Mouse (Mus musculus): ENCODE data around the gene Tdrd7. TPM values are rescaled to one million over a fixed set of nuclear protein-coding genes. Genes with fewer than 3 reads are reported as not detected.
A peak's percentile ranks its signal among the peaks of the same experiment; 100 is the strongest.

The Tdrd7 gene
- polyA plus RNA-seq, 1 experiment from 2014 or later, result 22.3 TPM

- no peak for ATAC-seq (ENCODE audit: insufficient number of reproducible peaks, low FRiP score)
Observed at GRCm38 (mm10) chr4:45976931-45977667, 12.0 kb downstream of the Tdrd7 start.

GRCm38 (mm10) chr4:45979916-45980315 is 14.8 kb downstream of the Tdrd7 start:
- no peak for ATAC-seq (ENCODE audit: insufficient number of reproducible peaks, low FRiP score)
- no peaks in the 10 kb centered on the region for H3K36me3 ChIP-seq
- H3K4me1 ChIP-seq (replicated peaks), result peaks cover 5% of the 10 kb centered on the region; the same call in 1 of the 2 replicates
- H3K4me3 ChIP-seq, result no peak overlapping the region
- no peaks in the 10 kb centered on the region for H3K27me3 ChIP-seq (replicated peaks)
- 50% methylated on average over 2 of the region's 2 CpGs for WGBS
- H3K9ac ChIP-seq, result no peak overlapping the region
- no peak overlapping the region for H3K4me2 ChIP-seq
- H3K27ac ChIP-seq (ENCODE audit: poor library complexity, severe bottlenecking), result no peak overlapping the region
- no peaks in the 10 kb centered on the region for H3K9me3 ChIP-seq (replicated peaks)

More at GRCm38 (mm10) chr4:45976931-45977667, 12.0 kb downstream of the Tdrd7 start:
- Histone ChIP-seq H3K27me3 (replicated peaks) (no peaks in the 10 kb centered on the region), H3K4me3 (no peak overlapping the region), H3K9me3 (replicated peaks) (no peaks in the 10 kb centered on the region), H3K4me1 (replicated peaks) (peaks cover 13% of the 10 kb centered on the region), H3K27ac (ENCODE audit: poor library complexity, severe bottlenecking) (no peak overlapping the region), H3K9ac (no peak overlapping the region), H3K4me2 (no peak overlapping the region), H3K36me3 (no peaks in the 10 kb centered on the region)
- WGBS, result 79% methylated on average over 6 of the region's 6 CpGs

GRCm38 (mm10) chr4:45981054-45981453 is 15.9 kb downstream of the Tdrd7 start:
- H3K9ac ChIP-seq, result no peak overlapping the region
- H3K4me1 ChIP-seq (replicated peaks), result peaks cover 5% of the 10 kb centered on the region; the same call in 1 of the 2 replicates
- ATAC-seq (ENCODE audit: insufficient number of reproducible peaks, low FRiP score), result no peak
- no peak overlapping the region for H3K4me3 ChIP-seq
- H3K4me2 ChIP-seq, result no peak overlapping the region
- no peaks in the 10 kb centered on the region for H3K27me3 ChIP-seq (replicated peaks)
- no peaks in the 10 kb centered on the region for H3K36me3 ChIP-seq
- no peaks in the 10 kb centered on the region for H3K9me3 ChIP-seq (replicated peaks)
- H3K27ac ChIP-seq (ENCODE audit: poor library complexity, severe bottlenecking), result no peak overlapping the region

GRCm38 (mm10) chr4:45990427-45991135 is 25.4 kb downstream of the Tdrd7 start:
- H3K4me1 ChIP-seq (replicated peaks), result peaks cover 15% of the 10 kb centered on the region
- 44% methylated on average over 6 of the region's 6 CpGs for WGBS
- ATAC-seq (ENCODE audit: insufficient number of reproducible peaks, low FRiP score), result no peak; the same call in 1 of the 2 replicates
- no peaks in the 10 kb centered on the region for H3K27me3 ChIP-seq (replicated peaks)
- no peaks in the 10 kb centered on the region for H3K9me3 ChIP-seq (replicated peaks)
- no peak overlapping the region for H3K4me3 ChIP-seq
- peaks cover 27% of the 10 kb centered on the region for H3K36me3 ChIP-seq
- no peak overlapping the region for H3K9ac ChIP-seq
- no peak overlapping the region for H3K4me2 ChIP-seq
- H3K27ac ChIP-seq (ENCODE audit: poor library complexity, severe bottlenecking), result no peak overlapping the region

GRCm38 (mm10) chr4:45998536-45998935 is 33.4 kb downstream of the Tdrd7 start:
- Histone ChIP-seq H3K4me3 (no peak overlapping the region), H3K4me2 (no peak overlapping the region), H3K27me3 (replicated peaks) (no peaks in the 10 kb centered on the region), H3K9me3 (replicated peaks) (no peaks in the 10 kb centered on the region), H3K36me3 (peaks cover 20% of the 10 kb centered on the region), H3K9ac (no peak overlapping the region), H3K4me1 (replicated peaks) (no peaks in the 10 kb centered on the region), H3K27ac (ENCODE audit: poor library complexity, severe bottlenecking) (no peak overlapping the region)
- no peak for ATAC-seq (ENCODE audit: insufficient number of reproducible peaks, low FRiP score)
- WGBS, result 77% methylated on average over 4 of the region's 4 CpGs

- Histone ChIP-seq H3K27ac (ENCODE audit: poor library complexity, severe bottlenecking) (peak overlapping the region; percentile 39; the same call in 1 of the 2 replicates), H3K4me1 (replicated peaks) (peaks cover 5% of the 10 kb centered on the region; the same call in 1 of the 2 replicates), H3K36me3 (peaks cover 44% of the 10 kb centered on the region), H3K9ac (no peak overlapping the region), H3K4me3 (no peak overlapping the region), H3K9me3 (replicated peaks) (no peaks in the 10 kb centered on the region), H3K4me2 (no peak overlapping the region), H3K27me3 (replicated peaks) (no peaks in the 10 kb centered on the region)
- 76% methylated on average over 5 of the region's 5 CpGs for WGBS
- ATAC-seq (ENCODE audit: insufficient number of reproducible peaks, low FRiP score), result no peak
Observed at GRCm38 (mm10) chr4:46008142-46008793, 43.1 kb downstream of the Tdrd7 start.

- Histone ChIP-seq H3K27me3 (replicated peaks) (no peaks in the 10 kb centered on the region), H3K36me3 (peaks cover 41% of the 10 kb centered on the region), H3K9ac (no peak overlapping the region), H3K4me1 (replicated peaks) (peaks cover 5% of the 10 kb centered on the region; the same call in 1 of the 2 replicates), H3K4me3 (no peak overlapping the region), H3K27ac (ENCODE audit: poor library complexity, severe bottlenecking) (no peak overlapping the region), H3K9me3 (replicated peaks) (no peaks in the 10 kb centered on the region), H3K4me2 (no peak overlapping the region)
- ATAC-seq (ENCODE audit: insufficient number of reproducible peaks, low FRiP score), result no peak
- WGBS, result 84% methylated on average over 2 of the region's 2 CpGs
Observed at GRCm38 (mm10) chr4:46011698-46012097, 46.6 kb downstream of the Tdrd7 start.

GRCm38 (mm10) chr4:46015605-46016004 is 50.5 kb downstream of the Tdrd7 start:
- Histone ChIP-seq H3K4me2 (no peak overlapping the region), H3K36me3 (peaks cover 30% of the 10 kb centered on the region; the same call in 1 of the 2 replicates), H3K9ac (no peak overlapping the region), H3K4me1 (replicated peaks) (0 out of 2 replicates have a peak, but pooled peaks cover 2% of the 10 kb centered on the region), H3K4me3 (no peak overlapping the region), H3K9me3 (replicated peaks) (no peaks in the 10 kb centered on the region), H3K27me3 (replicated peaks) (no peaks in the 10 kb centered on the region), H3K27ac (ENCODE audit: poor library complexity, severe bottlenecking) (no peak overlapping the region)
- ATAC-seq (ENCODE audit: insufficient number of reproducible peaks, low FRiP score), result no peak
- WGBS, result 81% methylated on average over 1 of the region's 1 CpGs

GRCm38 (mm10) chr4:46023021-46023481 is 57.9 kb downstream of the Tdrd7 start:
- Histone ChIP-seq H3K36me3 (peaks cover 8% of the 10 kb centered on the region; the same call in 1 of the 2 replicates), H3K4me3 (no peak overlapping the region), H3K4me1 (replicated peaks) (peaks cover 21% of the 10 kb centered on the region), H3K9ac (no peak overlapping the region), H3K9me3 (replicated peaks) (no peaks in the 10 kb centered on the region), H3K27ac (ENCODE audit: poor library complexity, severe bottlenecking) (no peak overlapping the region), H3K27me3 (replicated peaks) (no peaks in the 10 kb centered on the region), H3K4me2 (no peak overlapping the region; the same call in 1 of the 2 replicates)
- 11% methylated on average over 3 of the region's 3 CpGs for WGBS
- ATAC-seq (ENCODE audit: insufficient number of reproducible peaks, low FRiP score), result peak; percentile 79

- H3K27me3 ChIP-seq (replicated peaks), result no peaks in the 10 kb centered on the region
- H3K27ac ChIP-seq (ENCODE audit: poor library complexity, severe bottlenecking), result no peak overlapping the region
- H3K4me2 ChIP-seq, result no peak overlapping the region
- no peaks in the 10 kb centered on the region; the same call in 1 of the 2 replicates for H3K36me3 ChIP-seq
- H3K9me3 ChIP-seq (replicated peaks), result no peaks in the 10 kb centered on the region
- H3K4me3 ChIP-seq, result no peak overlapping the region
- peak; percentile 66; the same call in 1 of the 2 replicates for ATAC-seq (ENCODE audit: insufficient number of reproducible peaks, low FRiP score)
- 34% methylated on average over 7 of the region's 7 CpGs for WGBS
- H3K9ac ChIP-seq, result no peak overlapping the region
- H3K4me1 ChIP-seq (replicated peaks), result peaks cover 22% of the 10 kb centered on the region
Observed at GRCm38 (mm10) chr4:46025893-46026292, 60.8 kb downstream of the Tdrd7 start.

- 0 out of 2 replicates have a peak overlapping the region, but pooled peaks have one; percentile 16 for H3K27ac ChIP-seq (ENCODE audit: poor library complexity, severe bottlenecking)
- peaks cover 32% of the 10 kb centered on the region for H3K4me1 ChIP-seq (replicated peaks)
- H3K9ac ChIP-seq, result no peak overlapping the region
- no peaks in the 10 kb centered on the region; the same call in 1 of the 2 replicates for H3K36me3 ChIP-seq
- H3K4me3 ChIP-seq, result no peak overlapping the region
- H3K4me2 ChIP-seq, result no peak overlapping the region
- no peaks in the 10 kb centered on the region for H3K27me3 ChIP-seq (replicated peaks)
- no peaks in the 10 kb centered on the region for H3K9me3 ChIP-seq (replicated peaks)
- no peak for ATAC-seq (ENCODE audit: insufficient number of reproducible peaks, low FRiP score)
- 67% methylated on average over 6 of the region's 6 CpGs for WGBS
Observed at GRCm38 (mm10) chr4:46028224-46028623, 63.1 kb downstream of the Tdrd7 start.

All from heart, embryonic 12.5 days (tissue).